Mouse (Mus musculus) spleen, adult 12 weeks (tissue): ENCODE data around the gene Pelo.

Source experiments
- DNase-seq: peaks from one replicate; pipeline ENCODE4 v3.0.0; 2022; ENCODE audit warnings: low spot score

Gene Pelo

GRCm38 (mm10) chr13:115096216-115096615 is 6.2 kb upstream of the Pelo start:
- DNase-seq: no peak

GRCm38 (mm10) chr13:115095392-115095791 is 5.4 kb upstream of the Pelo start:
- DNase-seq: no peak

GRCm38 (mm10) chr13:115091511-115091910 is 1.5 kb upstream of the Pelo start:
- no peak for DNase-seq

GRCm38 (mm10) chr13:115090977-115091445 is 1.0 kb upstream of the Pelo start:
- peak; percentile 17 for DNase-seq

- peak; percentile 37 for DNase-seq
Measured at GRCm38 (mm10) chr13:115089395-115090025, 476 bp downstream of the Pelo start.

GRCm38 (mm10) chr13:115089020-115089394 is 979 bp downstream of the Pelo start:
- DNase-seq: no peak

GRCm38 (mm10) chr13:115085974-115086373 is 4.0 kb downstream of the Pelo start:
- DNase-seq: no peak

- no peak for DNase-seq
Measured at GRCm38 (mm10) chr13:115082339-115082738, 7.6 kb downstream of the Pelo start.

GRCm38 (mm10) chr13:115079996-115080585 is 9.9 kb downstream of the Pelo start:
- DNase-seq: no peak

GRCm38 (mm10) chr13:115078997-115079685 is 10.8 kb downstream of the Pelo start:
- DNase-seq: no peak

- DNase-seq: no peak
Measured at GRCm38 (mm10) chr13:115077346-115078134, 12.4 kb downstream of the Pelo start.

- DNase-seq: no peak
Measured at GRCm38 (mm10) chr13:115072386-115072785, 17.6 kb downstream of the Pelo start.

GRCm38 (mm10) chr13:115071431-115071830 is 18.6 kb downstream of the Pelo start:
- no peak for DNase-seq

GRCm38 (mm10) chr13:115067968-115068330 is 22.0 kb downstream of the Pelo start:
- no peak for DNase-seq

- DNase-seq: no peak
Measured at GRCm38 (mm10) chr13:115067324-115067967, 22.5 kb downstream of the Pelo start.

- no peak for DNase-seq
Measured at GRCm38 (mm10) chr13:115057555-115057954, 32.4 kb downstream of the Pelo start.

- DNase-seq: no peak
Measured at GRCm38 (mm10) chr13:115054783-115055182, 35.2 kb downstream of the Pelo start.

GRCm38 (mm10) chr13:115052568-115052967 is 37.4 kb downstream of the Pelo start:
- no peak for DNase-seq

GRCm38 (mm10) chr13:115050660-115051559 is 39.1 kb downstream of the Pelo start:
- no peak for DNase-seq

- no peak for DNase-seq
Measured at GRCm38 (mm10) chr13:115042652-115043051, 47.3 kb downstream of the Pelo start.
